Mouse (Mus musculus) mature B cell (primary cell): Measurements from ENCODE around the gene Dnajc9.

ENCODE experiments used
- in situ Hi-C: fragments of 300-500 bp; cut with MboI; formaldehyde crosslinking; loops from 2 replicates; pipeline ENCODE4 v1.14.3; 2019

The Dnajc9 gene

GRCm38 (mm10) chr14:20388441-20389129 lies at the start of gene Dnajc9:
Dnajc9 (minus strand) TSS chr14:20388910.
- in situ Hi-C loops = loop anchor here (5.0 kb wide), 1 partner anchor 41 kb away; the partner anchor contains the start of genes Ecd and Fam149b

GRCm38 (mm10) chr14:20436976-20437375 lies 48.3 kb upstream of the Dnajc9 start:
- in situ Hi-C loops = no loop called here

GRCm38 (mm10) chr14:20432420-20432819 lies 43.7 kb upstream of the Dnajc9 start:
- in situ Hi-C loops = no loop called here

- in situ Hi-C loops = no loop called here
Measured at GRCm38 (mm10) chr14:20431726-20432125, 43.0 kb upstream of the Dnajc9 start.

- in situ Hi-C loops = no loop called here
Measured at GRCm38 (mm10) chr14:20429833-20430232, 41.1 kb upstream of the Dnajc9 start.

- in situ Hi-C loops = no loop called here
Measured at GRCm38 (mm10) chr14:20428593-20428992, 39.9 kb upstream of the Dnajc9 start.

GRCm38 (mm10) chr14:20423046-20423445 lies 34.3 kb upstream of the Dnajc9 start:
- in situ Hi-C loops = no loop called here

- in situ Hi-C loops = no loop called here
Measured at GRCm38 (mm10) chr14:20422257-20422656, 33.5 kb upstream of the Dnajc9 start.

GRCm38 (mm10) chr14:20400071-20400470 lies 11.4 kb upstream of the Dnajc9 start:
- in situ Hi-C loops = no loop called here

- in situ Hi-C loops = no loop called here
Measured at GRCm38 (mm10) chr14:20398864-20399263, 10.2 kb upstream of the Dnajc9 start.

- in situ Hi-C loops = no loop called here
Measured at GRCm38 (mm10) chr14:20397220-20397619, 8.5 kb upstream of the Dnajc9 start.

- in situ Hi-C loops = no loop called here
Measured at GRCm38 (mm10) chr14:20393205-20393913, 4.6 kb upstream of the Dnajc9 start, which contains the start of gene Mrps16. Mrps16 (minus strand) TSS chr14:20393634.

- in situ Hi-C loops = no loop called here
Measured at GRCm38 (mm10) chr14:20392326-20392725, 3.6 kb upstream of the Dnajc9 start.

GRCm38 (mm10) chr14:20389446-20390079 lies 853 bp upstream of the Dnajc9 start:
- in situ Hi-C loops = loop anchor here (5.0 kb wide), 1 partner anchor 42 kb away; the partner anchor contains the start of genes Ecd and Fam149b

GRCm38 (mm10) chr14:20379753-20380430 lies 8.8 kb downstream of the Dnajc9 start:
- in situ Hi-C loops = no loop called here

GRCm38 (mm10) chr14:20379087-20379640 lies 9.5 kb downstream of the Dnajc9 start:
- in situ Hi-C loops = no loop called here

GRCm38 (mm10) chr14:20378313-20379061 lies 10.2 kb downstream of the Dnajc9 start:
- in situ Hi-C loops = no loop called here

GRCm38 (mm10) chr14:20377112-20377521 lies 11.6 kb downstream of the Dnajc9 start:
- in situ Hi-C loops = no loop called here

GRCm38 (mm10) chr14:20371854-20372253 lies 16.9 kb downstream of the Dnajc9 start:
- in situ Hi-C loops = no loop called here

- in situ Hi-C loops = no loop called here
Measured at GRCm38 (mm10) chr14:20370798-20371197, 17.9 kb downstream of the Dnajc9 start.

- in situ Hi-C loops = no loop called here
Measured at GRCm38 (mm10) chr14:20368271-20368670, 20.4 kb downstream of the Dnajc9 start.
